Mouse (Mus musculus) CH12.LX (cell line): ENCODE data around the gene Lsm3.

Experiments used
- CTCF ChIP-seq, 2 experiments: IDR thresholded peaks in 1 of 2; conservative IDR thresholded peaks in 1 of 2; 2 replicates each; pipeline ENCODE4 v1.5.1; 2011 to 2012; ENCODE audit warnings: low read depth in 2 of 2, low read length in 2 of 2, improper control_type of control experiment in 1 of 2, inconsistent platforms in 1 of 2, mild to moderate bottlenecking in 1 of 2, moderate library complexity in 1 of 2
- E2F4 ChIP-seq: IDR thresholded peaks from 2 replicates; pipeline ENCODE4 v1.6.1; 2011; ENCODE audit warnings: low read depth, low read length, improper control_type of control experiment; ENCODE audit not compliant: insufficient replicate concordance
- KAT2A ChIP-seq: IDR thresholded peaks from 2 replicates; pipeline ENCODE4 v1.6.1; 2012; ENCODE audit warnings: low read length, improper control_type of control experiment, inconsistent platforms; ENCODE audit not compliant: insufficient replicate concordance
- MEF2A ChIP-seq: IDR thresholded peaks from 2 replicates; pipeline ENCODE4 v1.6.1; 2014; ENCODE audit warnings: low read depth, mild to moderate bottlenecking, inconsistent platforms, low read length, improper control_type of control experiment, borderline replicate concordance
- POLR2A ChIP-seq: IDR thresholded peaks from 2 replicates; pipeline ENCODE4 v1.6.1; 2011; ENCODE audit warnings: low read depth, mild to moderate bottlenecking, improper control_type of control experiment, low read length
- RCOR1 ChIP-seq: conservative IDR thresholded peaks from 2 replicates; pipeline ENCODE4 v1.6.1; 2012; ENCODE audit warnings: low read depth, mild to moderate bottlenecking, inconsistent platforms, low read length, improper control_type of control experiment
- ZKSCAN1 ChIP-seq: IDR thresholded peaks from 2 replicates; pipeline ENCODE4 v1.6.1; 2012; ENCODE audit warnings: low read depth, inconsistent platforms, low read length, improper control_type of control experiment, borderline replicate concordance

DNA sequence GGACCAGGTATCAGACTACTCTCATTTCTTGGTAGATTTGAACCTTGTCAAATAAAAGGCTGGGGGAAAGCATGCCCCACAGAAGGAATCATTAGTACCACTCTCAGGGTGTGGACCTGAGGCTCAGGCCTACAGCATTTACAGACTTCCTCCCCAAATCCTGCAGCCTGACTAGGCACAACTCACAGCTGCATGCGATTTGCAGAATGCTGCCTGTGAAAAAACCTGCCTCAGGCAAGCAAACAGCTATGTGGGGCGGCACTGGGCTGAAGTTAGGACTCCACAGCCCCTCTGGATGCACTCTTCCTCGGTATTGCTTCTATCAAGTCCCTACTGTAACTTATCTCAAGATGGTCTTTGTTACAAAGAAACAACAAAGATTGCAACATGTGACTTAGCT lies 7.7 kb upstream of the Lsm3 start:
- no peak for TF ChIP-seq CTCF (conservative IDR thresholded peaks at IDR 0.05 in 1 of 2, IDR thresholded peaks at IDR 0.05 in 1 of 2; ENCODE audit: low read depth in 2 of 2, low read length in 2 of 2)
- TF ChIP-seq ZKSCAN1, result no peak
- no peak for TF ChIP-seq POLR2A
- TF ChIP-seq RCOR1, result no peak
- TF ChIP-seq MEF2A, result no peak
- TF ChIP-seq KAT2A, result no peak
- TF ChIP-seq E2F4, result no peak
